Mouse (Mus musculus): ENCODE data around the gene Glp1r. TPM values are rescaled to one million over a fixed set of nuclear protein-coding genes. Genes with fewer than 3 reads are reported as not detected.

Gene Glp1r
- polyA plus RNA-seq, 1 experiment from 2014 or later = 0.08 TPM

- ATAC-seq (replicated peaks) = no peak
- Histone ChIP-seq H3K27ac (replicated peaks) (no peak overlapping the region), H3K9me3 (no peaks in the 10 kb centered on the region), H3K9ac (replicated peaks) (no peak overlapping the region), H3K36me3 (no peaks in the 10 kb centered on the region), H3K4me3 (no peak overlapping the region), H3K4me2 (replicated peaks) (no peak overlapping the region), H3K27me3 (no peaks in the 10 kb centered on the region), H3K4me1 (no peaks in the 10 kb centered on the region)
- 61% methylated on average over 4 of the region's 4 CpGs for WGBS
Observed at GRCm38 (mm10) chr17:30923566-30923965, 21.9 kb downstream of the Glp1r start.

GRCm38 (mm10) chr17:30930827-30931226 lies 29.2 kb downstream of the Glp1r start:
- Histone ChIP-seq H3K9ac (replicated peaks) (no peak overlapping the region), H3K9me3 (no peaks in the 10 kb centered on the region), H3K4me3 (no peak overlapping the region), H3K4me2 (replicated peaks) (no peak overlapping the region), H3K36me3 (no peaks in the 10 kb centered on the region), H3K4me1 (no peaks in the 10 kb centered on the region), H3K27ac (replicated peaks) (no peak overlapping the region), H3K27me3 (no peaks in the 10 kb centered on the region)
- no peak for ATAC-seq (replicated peaks)
- 89% methylated on average over 7 of the region's 7 CpGs for WGBS

GRCm38 (mm10) chr17:30932836-30933235 lies 31.2 kb downstream of the Glp1r start:
- no peaks in the 10 kb centered on the region for H3K36me3 ChIP-seq
- no peak overlapping the region for H3K27ac ChIP-seq (replicated peaks)
- H3K4me1 ChIP-seq = no peaks in the 10 kb centered on the region
- ATAC-seq (replicated peaks) = no peak
- H3K4me3 ChIP-seq = no peak overlapping the region
- 91% methylated on average over 5 of the region's 5 CpGs for WGBS
- H3K9ac ChIP-seq (replicated peaks) = no peak overlapping the region
- H3K9me3 ChIP-seq = no peaks in the 10 kb centered on the region
- H3K4me2 ChIP-seq (replicated peaks) = no peak overlapping the region
- H3K27me3 ChIP-seq = no peaks in the 10 kb centered on the region

GRCm38 (mm10) chr17:30935301-30935700 lies 33.7 kb downstream of the Glp1r start:
- WGBS = 50% methylated on average over 5 of the region's 5 CpGs
- Histone ChIP-seq H3K27ac (replicated peaks) (no peak overlapping the region), H3K36me3 (no peaks in the 10 kb centered on the region), H3K4me1 (no peaks in the 10 kb centered on the region), H3K4me2 (replicated peaks) (no peak overlapping the region), H3K27me3 (no peaks in the 10 kb centered on the region), H3K9me3 (no peaks in the 10 kb centered on the region), H3K4me3 (no peak overlapping the region), H3K9ac (replicated peaks) (no peak overlapping the region)
- no peak for ATAC-seq (replicated peaks)

GRCm38 (mm10) chr17:30938554-30938953 lies 36.9 kb downstream of the Glp1r start:
- Histone ChIP-seq H3K4me2 (replicated peaks) (no peak overlapping the region), H3K9me3 (no peaks in the 10 kb centered on the region), H3K27ac (replicated peaks) (no peak overlapping the region), H3K36me3 (no peaks in the 10 kb centered on the region), H3K4me1 (no peaks in the 10 kb centered on the region), H3K4me3 (no peak overlapping the region), H3K9ac (replicated peaks) (no peak overlapping the region), H3K27me3 (no peaks in the 10 kb centered on the region)
- 57% methylated on average over 9 of the region's 9 CpGs for WGBS
- no peak for ATAC-seq (replicated peaks)

GRCm38 (mm10) chr17:30948382-30948781 lies 46.8 kb downstream of the Glp1r start:
- 63% methylated on average over 1 of the region's 1 CpGs for WGBS
- H3K36me3 ChIP-seq = no peaks in the 10 kb centered on the region
- no peak overlapping the region for H3K9ac ChIP-seq (replicated peaks)
- ATAC-seq (replicated peaks) = no peak
- H3K27ac ChIP-seq (replicated peaks) = no peak overlapping the region
- H3K4me1 ChIP-seq = no peaks in the 10 kb centered on the region
- H3K27me3 ChIP-seq = no peaks in the 10 kb centered on the region
- H3K9me3 ChIP-seq = no peaks in the 10 kb centered on the region
- H3K4me2 ChIP-seq (replicated peaks) = no peak overlapping the region
- H3K4me3 ChIP-seq = no peak overlapping the region

- Histone ChIP-seq H3K9ac (replicated peaks) (no peak overlapping the region), H3K9me3 (no peaks in the 10 kb centered on the region), H3K27me3 (no peaks in the 10 kb centered on the region), H3K4me2 (replicated peaks) (no peak overlapping the region), H3K36me3 (no peaks in the 10 kb centered on the region), H3K4me3 (no peak overlapping the region), H3K4me1 (no peaks in the 10 kb centered on the region), H3K27ac (replicated peaks) (no peak overlapping the region)
- no peak for ATAC-seq (replicated peaks)
- 7% methylated on average over 7 of the region's 7 CpGs for WGBS
Observed at GRCm38 (mm10) chr17:30950780-30951179, 49.2 kb downstream of the Glp1r start.

GRCm38 (mm10) chr17:30951600-30951999 lies 50.0 kb downstream of the Glp1r start:
- Histone ChIP-seq H3K9ac (replicated peaks) (no peak overlapping the region), H3K27ac (replicated peaks) (no peak overlapping the region)
- 60% methylated on average over 8 of the region's 8 CpGs for WGBS

GRCm38 (mm10) chr17:30954340-30954739 lies 52.7 kb downstream of the Glp1r start, which contains the start of gene Umodl1:
Gene Umodl1, plus strand, starts transcription at chr17:30954640.
- no peaks in the 10 kb centered on the region for H3K4me1 ChIP-seq
- 70% methylated on average over 10 of the region's 10 CpGs for whole genome bisulfite sequencing
- H3K27me3 ChIP-seq = no peaks in the 10 kb centered on the region
- no peak within 1 kb of the TSS for H3K27ac ChIP-seq (replicated peaks)
- no peak within 1 kb of the TSS for H3K9ac ChIP-seq (replicated peaks)
- no peak within 1 kb of the TSS for H3K4me3 ChIP-seq
- H3K9me3 ChIP-seq = no peaks in the 10 kb centered on the region
- no peak for ATAC-seq (replicated peaks)
- no peak within 1 kb of the TSS for H3K4me2 ChIP-seq (replicated peaks)
- H3K36me3 ChIP-seq = no peaks in the 10 kb centered on the region

More at GRCm38 (mm10) chr17:30951600-30951999, 50.0 kb downstream of the Glp1r start:
- H3K9me3 ChIP-seq = no peaks in the 10 kb centered on the region
- no peak overlapping the region for H3K4me2 ChIP-seq (replicated peaks)
- no peak for ATAC-seq (replicated peaks)
- H3K27me3 ChIP-seq = no peaks in the 10 kb centered on the region
- no peaks in the 10 kb centered on the region for H3K4me1 ChIP-seq
- no peak overlapping the region for H3K4me3 ChIP-seq
- H3K36me3 ChIP-seq = no peaks in the 10 kb centered on the region

- Histone ChIP-seq H3K9me3 (no peaks in the 10 kb centered on the region), H3K4me3 (no peak overlapping the region), H3K27me3 (no peaks in the 10 kb centered on the region), H3K36me3 (no peaks in the 10 kb centered on the region), H3K4me1 (no peaks in the 10 kb centered on the region), H3K4me2 (replicated peaks) (no peak overlapping the region), H3K9ac (replicated peaks) (no peak overlapping the region), H3K27ac (replicated peaks) (no peak overlapping the region)
- 76% methylated on average over 7 of the region's 7 CpGs for WGBS
- ATAC-seq (replicated peaks) = no peak
Observed at GRCm38 (mm10) chr17:30961936-30962592, 60.4 kb downstream of the Glp1r start.

GRCm38 (mm10) chr17:30962880-30963279 lies 61.3 kb downstream of the Glp1r start:
- H3K9me3 ChIP-seq = no peaks in the 10 kb centered on the region
- no peaks in the 10 kb centered on the region for H3K4me1 ChIP-seq
- H3K4me2 ChIP-seq (replicated peaks) = no peak overlapping the region
- H3K27me3 ChIP-seq = no peaks in the 10 kb centered on the region
- H3K36me3 ChIP-seq = no peaks in the 10 kb centered on the region
- H3K27ac ChIP-seq (replicated peaks) = no peak overlapping the region
- no peak for ATAC-seq (replicated peaks)
- WGBS = 44% methylated on average over 2 of the region's 2 CpGs
- H3K4me3 ChIP-seq = no peak overlapping the region
- no peak overlapping the region for H3K9ac ChIP-seq (replicated peaks)

- H3K36me3 ChIP-seq = no peaks in the 10 kb centered on the region
- ATAC-seq (replicated peaks) = no peak
- no peaks in the 10 kb centered on the region for H3K9me3 ChIP-seq
- no peak overlapping the region for H3K4me2 ChIP-seq (replicated peaks)
- H3K27ac ChIP-seq (replicated peaks) = no peak overlapping the region
- peaks cover 2% of the 10 kb centered on the region; the same call in 1 of the 2 replicates for H3K4me1 ChIP-seq
- no peak overlapping the region for H3K4me3 ChIP-seq
- H3K27me3 ChIP-seq = no peaks in the 10 kb centered on the region
- H3K9ac ChIP-seq (replicated peaks) = no peak overlapping the region
- 67% methylated on average over 4 of the region's 4 CpGs for WGBS
Observed at GRCm38 (mm10) chr17:30969983-30970382, 68.4 kb downstream of the Glp1r start.

GRCm38 (mm10) chr17:30971877-30972276 lies 70.3 kb downstream of the Glp1r start:
- no peaks in the 10 kb centered on the region for H3K36me3 ChIP-seq
- no peak overlapping the region for H3K4me2 ChIP-seq (replicated peaks)
- 85% methylated on average over 7 of the region's 7 CpGs for WGBS
- no peak overlapping the region for H3K9ac ChIP-seq (replicated peaks)
- peaks cover 2% of the 10 kb centered on the region; the same call in 1 of the 2 replicates for H3K4me1 ChIP-seq
- no peak for ATAC-seq (replicated peaks)
- H3K27ac ChIP-seq (replicated peaks) = no peak overlapping the region
- no peak overlapping the region for H3K4me3 ChIP-seq
- no peaks in the 10 kb centered on the region for H3K9me3 ChIP-seq
- no peaks in the 10 kb centered on the region for H3K27me3 ChIP-seq

Measured in forebrain, embryonic 15.5 days (tissue).